Mouse (Mus musculus): Measurements from ENCODE around the gene Olfr1111. TPM values are rescaled to one million over a fixed set of nuclear protein-coding genes. Genes with fewer than 3 reads are reported as not detected.
"Not testable (repeated sequence)": the region's sequence is repeated elsewhere in the genome, so short reads cannot be mapped to it uniquely, and the experiment has no call there.

The Olfr1111 gene
- polyA plus RNA-seq (2016; fragmentation: Nextera tagmentation; extraction: Ambion mirVana): not detected in 2 replicates

DNA sequence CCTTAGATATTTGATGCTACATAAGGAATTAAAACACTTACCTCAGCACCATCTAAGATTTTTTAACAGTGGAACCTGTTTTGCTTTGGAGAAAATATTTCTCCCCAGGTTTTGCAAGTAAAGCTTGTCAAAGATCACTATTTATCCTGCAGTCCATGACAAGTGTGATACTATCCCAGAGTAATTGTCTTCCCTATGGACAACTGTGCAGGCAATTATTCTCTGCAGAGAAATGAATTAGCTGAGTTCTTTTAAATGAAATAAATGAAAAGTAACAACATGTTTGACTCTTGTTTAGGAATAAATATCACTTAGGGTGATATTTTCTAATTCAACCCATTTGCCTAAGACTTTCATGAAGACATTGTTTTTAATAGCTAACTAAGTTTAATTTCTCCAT, at the start of gene Olfr1111:
Olfr1111 (minus strand) TSS at position 101 of the 400 bp plus-strand sequence.
- no peaks in the 10 kb centered on the region for H3K9me3 ChIP-seq
- no peaks in the 10 kb centered on the region for H3K36me3 ChIP-seq
- H3K27ac ChIP-seq: no peak within 1 kb of the TSS
- no peak for DNase-seq (ENCODE audit: low spot score)
- H3K4me3 ChIP-seq: no peak within 1 kb of the TSS
- no peaks in the 10 kb centered on the region for H3K4me1 ChIP-seq (replicated peaks)
- no peaks in the 10 kb centered on the region for H3K27me3 ChIP-seq (ENCODE audit: insufficient read depth, poor library complexity, severe bottlenecking)

DNA sequence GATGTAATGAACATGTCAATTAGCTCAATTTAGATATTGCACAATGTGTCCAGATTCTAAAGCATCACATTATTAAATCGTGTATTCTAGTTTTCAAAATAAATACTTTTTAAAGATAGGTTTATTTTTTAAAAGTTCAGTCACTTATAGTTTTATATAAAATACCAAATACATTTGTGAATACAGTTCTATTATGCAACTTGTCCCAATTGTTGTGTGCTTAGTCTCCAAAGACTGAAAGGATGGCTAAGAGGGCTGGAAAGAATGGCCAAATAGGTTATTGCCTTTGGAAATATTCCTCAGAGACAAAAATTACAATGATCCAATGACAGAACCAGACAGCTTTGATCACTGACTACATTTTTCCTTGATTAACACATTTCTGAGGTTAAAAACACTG, 35.1 kb upstream of the Olfr1111 start, which contains the start of gene Olfr1112:
Olfr1112 (plus strand) TSS at position 301 of the 400 bp plus-strand sequence.
- no peak for DNase-seq (ENCODE audit: low spot score)
- Histone ChIP-seq H3K36me3 (no peaks in the 10 kb centered on the region), H3K27me3 (ENCODE audit: insufficient read depth, poor library complexity, severe bottlenecking) (no peaks in the 10 kb centered on the region), H3K4me1 (replicated peaks) (no peaks in the 10 kb centered on the region), H3K9me3 (no peaks in the 10 kb centered on the region), H3K4me3 (no peak within 1 kb of the TSS), H3K27ac (no peak within 1 kb of the TSS)
- WGBS: 93% methylated on average over 1 of the region's 1 CpGs

DNA sequence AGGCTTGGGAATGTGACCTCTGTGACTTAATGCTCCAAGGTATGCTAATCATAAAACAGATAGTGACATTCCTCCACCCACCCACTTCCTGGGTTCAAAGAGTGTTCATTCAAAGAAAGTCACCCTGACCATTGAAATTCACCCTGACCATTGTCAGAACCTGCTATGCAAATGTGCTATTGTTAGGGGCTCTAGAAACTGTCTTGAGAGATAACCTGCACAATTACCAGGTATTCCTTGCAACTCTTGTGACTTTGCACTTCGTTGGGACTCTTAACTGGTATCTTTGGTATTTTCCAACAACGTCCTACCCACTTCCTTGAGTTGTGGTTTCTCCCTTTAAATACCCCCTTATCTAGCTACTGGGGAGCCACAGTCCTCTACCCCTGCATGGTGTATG, 15.3 kb upstream of the Olfr1111 start:
- H3K4me1 ChIP-seq (replicated peaks); H3K36me3 ChIP-seq: not testable (repeated sequence)
- WGBS: 89% methylated on average over 2 of the region's 2 CpGs

DNA sequence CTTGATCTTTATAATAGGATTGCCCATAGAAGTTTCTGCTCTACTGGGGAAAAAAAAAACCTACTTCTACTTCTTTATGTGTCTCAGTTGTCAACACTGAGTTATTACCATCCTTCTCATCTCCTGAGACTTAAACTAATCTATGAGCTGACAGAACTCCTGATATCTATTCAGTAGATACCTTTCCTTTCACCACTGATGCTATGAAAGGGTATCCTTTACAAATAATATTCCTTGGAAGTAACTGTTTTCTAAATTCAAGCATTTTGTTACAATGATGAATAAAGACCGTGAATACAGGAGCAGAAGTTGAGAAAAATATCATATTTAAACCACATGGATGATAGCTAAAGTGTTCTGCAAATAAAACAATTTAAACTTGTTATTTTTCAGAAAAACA, 12.2 kb downstream of the Olfr1111 start, which contains the start of gene Olfr1110:
Olfr1110 (minus strand) TSS at position 101 of the 400 bp plus-strand sequence.
- Histone ChIP-seq H3K4me3 (no peak within 1 kb of the TSS), H3K9me3 (no peaks in the 10 kb centered on the region), H3K27ac (no peak within 1 kb of the TSS), H3K4me1 (replicated peaks) (no peaks in the 10 kb centered on the region), H3K36me3 (no peaks in the 10 kb centered on the region), H3K27me3 (ENCODE audit: insufficient read depth, poor library complexity, severe bottlenecking) (no peaks in the 10 kb centered on the region)
- no peak for DNase-seq (ENCODE audit: low spot score)
- 83% methylated on average over 1 of the region's 1 CpGs for WGBS

More for the DNA sequence above, 15.3 kb upstream of the Olfr1111 start:
- not testable (repeated sequence) for H3K4me3 ChIP-seq; H3K9me3 ChIP-seq; H3K27ac ChIP-seq; DNase-seq (ENCODE audit: low spot score); H3K27me3 ChIP-seq (ENCODE audit: insufficient read depth, poor library complexity, severe bottlenecking)

DNA sequence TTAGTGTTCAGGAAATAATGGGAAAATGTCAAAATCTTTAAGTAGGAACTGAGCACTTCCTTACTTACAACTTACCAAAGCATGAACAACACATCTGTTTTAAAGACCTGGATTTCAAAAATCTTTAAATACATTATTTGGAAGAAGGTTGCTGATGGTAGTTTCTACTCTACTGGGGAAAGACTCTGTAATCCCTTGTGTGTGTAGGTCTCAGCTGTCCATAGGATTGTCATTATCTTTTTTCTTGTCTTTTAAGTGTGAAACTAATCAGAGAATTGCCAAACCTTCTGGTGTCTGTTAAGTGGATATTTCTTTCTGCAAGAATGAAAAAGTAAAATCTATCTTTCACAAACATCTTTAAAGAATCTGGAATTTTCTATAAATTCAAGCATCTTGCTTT, 38.0 kb downstream of the Olfr1111 start, which contains the start of gene Olfr259:
Olfr259 (minus strand) TSS at position 101 of the 400 bp plus-strand sequence.
- no peaks in the 10 kb centered on the region for H3K4me1 ChIP-seq (replicated peaks)
- no peaks in the 10 kb centered on the region for H3K27me3 ChIP-seq (ENCODE audit: insufficient read depth, poor library complexity, severe bottlenecking)
- H3K4me3 ChIP-seq: no peak within 1 kb of the TSS
- H3K9me3 ChIP-seq: no peaks in the 10 kb centered on the region
- H3K36me3 ChIP-seq: no peaks in the 10 kb centered on the region
- DNase-seq (ENCODE audit: low spot score): no peak
- H3K27ac ChIP-seq: no peak within 1 kb of the TSS

Other genes with a start within 250 kb of the Olfr1111 start
- gene Olfr1098, start 228.1 kb downstream of the Olfr1111 start, polyA plus RNA-seq (2016; fragmentation: Nextera tagmentation; extraction: Ambion mirVana): not detected in 2 replicates
- not detected in 2 replicates for gene Olfr1099, start 191.9 kb downstream of the Olfr1111 start, polyA plus RNA-seq (2016; fragmentation: Nextera tagmentation; extraction: Ambion mirVana)
- not detected in 2 replicates for gene Olfr1100, start 172.7 kb downstream of the Olfr1111 start, polyA plus RNA-seq (2016; fragmentation: Nextera tagmentation; extraction: Ambion mirVana)
- gene Olfr1101, start 161.4 kb downstream of the Olfr1111 start, polyA plus RNA-seq (2016; fragmentation: Nextera tagmentation; extraction: Ambion mirVana): not detected in 2 replicates
- not detected in 2 replicates for gene Olfr1102, start 154.2 kb downstream of the Olfr1111 start, polyA plus RNA-seq (2016; fragmentation: Nextera tagmentation; extraction: Ambion mirVana)
- not detected in 2 replicates for gene Olfr1104, start 125.5 kb downstream of the Olfr1111 start, polyA plus RNA-seq (2016; fragmentation: Nextera tagmentation; extraction: Ambion mirVana)
- gene Olfr1105, start 116.1 kb downstream of the Olfr1111 start, polyA plus RNA-seq (2016; fragmentation: Nextera tagmentation; extraction: Ambion mirVana): not detected in 2 replicates
- gene Olfr1106, start 100.4 kb downstream of the Olfr1111 start, polyA plus RNA-seq (2016; fragmentation: Nextera tagmentation; extraction: Ambion mirVana): not detected in 2 replicates
- gene Olfr1107, start 76.8 kb downstream of the Olfr1111 start, polyA plus RNA-seq (2016; fragmentation: Nextera tagmentation; extraction: Ambion mirVana): not detected in 2 replicates
- gene Olfr1109, start 56.6 kb downstream of the Olfr1111 start, polyA plus RNA-seq (2016; fragmentation: Nextera tagmentation; extraction: Ambion mirVana): not detected in 2 replicates
- gene Olfr259, start 38.1 kb downstream of the Olfr1111 start, polyA plus RNA-seq (2016; fragmentation: Nextera tagmentation; extraction: Ambion mirVana): not detected in 2 replicates
- gene Olfr1110, start 12.3 kb downstream of the Olfr1111 start, polyA plus RNA-seq (2016; fragmentation: Nextera tagmentation; extraction: Ambion mirVana): not detected in 2 replicates
- gene Olfr1112, start 35.2 kb upstream of the Olfr1111 start, polyA plus RNA-seq (2016; fragmentation: Nextera tagmentation; extraction: Ambion mirVana): not detected in 2 replicates
- gene Olfr1113, start 56.3 kb upstream of the Olfr1111 start, polyA plus RNA-seq (2016; fragmentation: Nextera tagmentation; extraction: Ambion mirVana): not detected in 2 replicates
- gene Olfr1115, start 95.4 kb upstream of the Olfr1111 start, polyA plus RNA-seq (2016; fragmentation: Nextera tagmentation; extraction: Ambion mirVana): not detected in 2 replicates
- not detected in 2 replicates for gene Olfr1116, start 114.9 kb upstream of the Olfr1111 start, polyA plus RNA-seq (2016; fragmentation: Nextera tagmentation; extraction: Ambion mirVana)
- not detected in 2 replicates for gene Olfr1118, start 155.0 kb upstream of the Olfr1111 start, polyA plus RNA-seq (2016; fragmentation: Nextera tagmentation; extraction: Ambion mirVana)
- not detected in 2 replicates for gene Olfr1120, start 202.2 kb upstream of the Olfr1111 start, polyA plus RNA-seq (2016; fragmentation: Nextera tagmentation; extraction: Ambion mirVana)
- gene Olfr1121, start 217.3 kb upstream of the Olfr1111 start, polyA plus RNA-seq (2016; fragmentation: Nextera tagmentation; extraction: Ambion mirVana): not detected in 2 replicates
- gene Olfr1122, start 233.2 kb upstream of the Olfr1111 start, polyA plus RNA-seq (2016; fragmentation: Nextera tagmentation; extraction: Ambion mirVana): not detected in 2 replicates

Measured in hindbrain, embryonic 10.5 days (tissue).